Mouse (Mus musculus): Measurements from ENCODE around the gene Med27.

The Med27 gene

GRCm38 (mm10) chr2:29400812-29401211 is 54.2 kb downstream of the Med27 start:
- DNase-seq: no peak

GRCm38 (mm10) chr2:29401868-29402267 is 55.2 kb downstream of the Med27 start:
- no peak for DNase-seq

GRCm38 (mm10) chr2:29402550-29403076 is 56.0 kb downstream of the Med27 start:
- no peak for DNase-seq

- DNase-seq: no peak
Measured at GRCm38 (mm10) chr2:29403799-29404530, 57.3 kb downstream of the Med27 start.

- no peak for DNase-seq
Measured at GRCm38 (mm10) chr2:29404931-29405330, 58.3 kb downstream of the Med27 start.

- DNase-seq: no peak
Measured at GRCm38 (mm10) chr2:29405848-29406247, 59.2 kb downstream of the Med27 start.

GRCm38 (mm10) chr2:29407350-29407749 is 60.7 kb downstream of the Med27 start:
- DNase-seq: no peak

GRCm38 (mm10) chr2:29407764-29408163 is 61.1 kb downstream of the Med27 start:
- DNase-seq: no peak

- no peak for DNase-seq
Measured at GRCm38 (mm10) chr2:29410884-29411283, 64.3 kb downstream of the Med27 start.

GRCm38 (mm10) chr2:29412458-29412857 is 65.8 kb downstream of the Med27 start:
- DNase-seq: no peak

- no peak for DNase-seq
Measured at GRCm38 (mm10) chr2:29413259-29413993, 66.8 kb downstream of the Med27 start.

GRCm38 (mm10) chr2:29414852-29415473 is 68.3 kb downstream of the Med27 start:
- no peak for DNase-seq

GRCm38 (mm10) chr2:29418498-29418897 is 71.9 kb downstream of the Med27 start:
- DNase-seq: no peak

GRCm38 (mm10) chr2:29419434-29419833 is 72.8 kb downstream of the Med27 start:
- DNase-seq: no peak

GRCm38 (mm10) chr2:29419946-29420345 is 73.3 kb downstream of the Med27 start:
- DNase-seq: no peak

GRCm38 (mm10) chr2:29422126-29422840 is 75.7 kb downstream of the Med27 start:
- no peak for DNase-seq

- no peak for DNase-seq
Measured at GRCm38 (mm10) chr2:29423059-29423458, 76.4 kb downstream of the Med27 start.

GRCm38 (mm10) chr2:29425386-29425785 is 78.8 kb downstream of the Med27 start:
- no peak for DNase-seq

GRCm38 (mm10) chr2:29426684-29427083 is 80.1 kb downstream of the Med27 start:
- peak; percentile 78 for DNase-seq

- DNase-seq: no peak
Measured at GRCm38 (mm10) chr2:29432565-29432964, 85.9 kb downstream of the Med27 start.

- DNase-seq: peak; percentile 22
Measured at GRCm38 (mm10) chr2:29436376-29436775, 89.8 kb downstream of the Med27 start.

- DNase-seq: no peak
Measured at GRCm38 (mm10) chr2:29437111-29437510, 90.5 kb downstream of the Med27 start.
